Mouse (Mus musculus): ENCODE results near the gene Chp1. TPM values are rescaled to one million over a fixed set of nuclear protein-coding genes. Genes with fewer than 3 reads are reported as not detected.

Chp1 gene
- 154 and 378 TPM in 2 replicates for polyA plus RNA-seq (2012; rRNA removed; ENCODE audit: low replicate concordance)

DNA sequence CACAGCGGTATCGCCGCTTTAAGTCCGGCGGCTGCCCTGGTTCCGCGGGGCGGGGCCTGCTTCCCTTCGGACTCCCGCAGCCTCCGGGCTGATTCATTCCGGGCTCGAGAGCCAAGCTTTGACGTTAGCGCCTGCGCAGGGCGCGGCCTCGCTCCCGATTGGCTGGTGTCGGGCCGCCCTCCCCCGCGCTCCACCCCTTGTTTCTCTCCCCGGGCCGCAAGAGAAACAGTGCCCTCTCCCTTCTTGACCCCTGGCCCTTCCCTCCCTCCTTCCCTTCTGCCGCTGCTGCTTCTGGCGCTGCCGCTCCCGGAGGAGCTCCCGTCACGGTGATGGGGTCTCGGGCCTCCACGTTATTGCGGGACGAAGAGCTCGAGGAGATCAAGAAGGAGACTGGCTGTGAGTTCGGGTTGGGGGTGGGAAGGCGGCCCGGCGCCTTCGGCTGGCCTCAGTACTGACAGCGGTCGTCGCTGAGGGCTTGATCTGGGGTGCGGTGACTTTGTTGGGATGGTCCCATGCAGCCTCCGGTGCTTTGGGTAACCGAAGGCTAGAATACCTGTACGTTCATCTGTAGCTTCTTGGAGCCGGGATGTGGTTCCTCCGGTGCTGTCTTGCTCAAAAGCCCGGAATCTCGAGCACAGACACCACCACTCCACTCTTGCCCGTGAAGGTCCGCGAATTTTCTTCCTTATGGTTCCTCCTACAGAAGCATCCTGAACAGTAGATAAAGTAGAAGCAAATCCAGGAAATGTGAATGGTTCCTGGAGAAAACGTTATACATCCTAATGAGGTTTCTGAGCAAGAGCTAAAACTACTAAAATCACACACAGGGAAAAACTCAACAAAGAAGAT lies at the start of gene Chp1, which contains the start of gene Exd1:
TSS of gene Chp1 (plus strand) at position 176 of the 849 bp plus-strand sequence.
TSS of gene Exd1 (minus strand) at position 106 of the 849 bp plus-strand sequence.

DNA sequence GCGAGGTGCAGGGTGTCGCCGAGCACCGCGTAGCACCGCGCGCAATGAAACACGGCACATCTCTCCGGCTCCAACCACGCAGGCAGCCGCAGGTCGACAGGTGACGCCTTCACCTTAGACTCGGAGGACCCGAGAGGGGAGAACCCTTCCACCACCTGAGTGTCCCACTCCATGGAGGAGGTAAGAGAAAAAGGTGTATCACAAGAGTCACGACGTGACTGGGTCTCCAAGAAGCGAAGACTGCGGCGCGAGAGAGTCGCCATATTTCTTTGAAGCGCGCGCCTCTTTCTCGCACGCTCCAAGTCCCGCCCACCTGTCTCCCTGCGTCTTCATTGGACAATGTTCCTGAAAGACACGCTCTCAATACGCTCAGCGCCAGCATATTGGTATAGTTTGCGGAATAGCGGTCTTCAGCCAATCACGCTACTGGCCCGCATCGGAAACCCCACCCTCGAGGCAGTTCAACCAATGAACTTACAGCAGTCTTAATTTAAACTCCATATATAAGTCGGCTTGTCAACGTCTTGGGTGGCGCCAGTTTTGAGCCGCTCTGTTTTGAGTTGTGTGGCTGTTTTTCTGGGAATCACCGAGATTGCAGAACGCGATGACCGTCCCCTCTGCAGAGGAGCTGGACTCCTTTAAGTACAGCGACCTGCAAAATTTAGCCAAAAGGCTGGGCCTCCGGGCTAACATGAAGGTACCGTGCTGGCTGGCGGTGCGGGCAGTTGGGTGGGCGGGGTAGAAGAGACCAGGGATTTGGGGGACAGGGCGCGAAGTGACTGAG lies 70.9 kb downstream of the Chp1 start, which contains the start of the genes Nusap1 and Oip5:
TSS of gene Nusap1 (plus strand) at position 100 of the 784 bp plus-strand sequence.
TSS of gene Oip5 (minus strand) at position 271 of the 784 bp plus-strand sequence.

Other genes starting within 250 kb of the Chp1 start
- 17.0 and 24.0 TPM in 2 replicates for gene Dll4, start 221.9 kb upstream of the Chp1 start, polyA plus RNA-seq (2012; rRNA removed; ENCODE audit: low replicate concordance)
- gene Chac1, start 196.5 kb upstream of the Chp1 start, polyA plus RNA-seq (2012; rRNA removed; ENCODE audit: low replicate concordance) = 8.4 and 31.1 TPM in 2 replicates
- gene Ino80, start 70.0 kb upstream of the Chp1 start, polyA plus RNA-seq (2012; rRNA removed; ENCODE audit: low replicate concordance) = 7.6 and 9.3 TPM in 2 replicates
- 0.80 and 1.7 TPM in 2 replicates for gene Exd1, start 70 bp upstream of the Chp1 start, polyA plus RNA-seq (2012; rRNA removed; ENCODE audit: low replicate concordance)
- gene Nusap1, start 70.6 kb downstream of the Chp1 start, polyA plus RNA-seq (2012; rRNA removed; ENCODE audit: low replicate concordance) = 0.36 and 0.55 TPM in 2 replicates
- gene Oip5, start 70.8 kb downstream of the Chp1 start, polyA plus RNA-seq (2012; rRNA removed; ENCODE audit: low replicate concordance) = 1.3 and 2.0 TPM in 2 replicates
- 2.7 and 7.4 TPM in 2 replicates for gene Ndufaf1, start 115.1 kb downstream of the Chp1 start, polyA plus RNA-seq (2012; rRNA removed; ENCODE audit: low replicate concordance)
- 7.4 and 9.9 TPM in 2 replicates for gene Rtf1, start 127.4 kb downstream of the Chp1 start, polyA plus RNA-seq (2012; rRNA removed; ENCODE audit: low replicate concordance)
- gene Itpka, start 194.6 kb downstream of the Chp1 start, polyA plus RNA-seq (2012; rRNA removed; ENCODE audit: low replicate concordance) = 4.6 and 7.2 TPM in 2 replicates
- gene Ltk, start 212.7 kb downstream of the Chp1 start, polyA plus RNA-seq (2012; rRNA removed; ENCODE audit: low replicate concordance) = 5.6 and 8.0 TPM in 2 replicates
- gene Rpap1, start 239.8 kb downstream of the Chp1 start, polyA plus RNA-seq (2012; rRNA removed; ENCODE audit: low replicate concordance) = 26.8 and 36.7 TPM in 2 replicates

Measured in mammary gland, adult 2 months (tissue).